Mouse (Mus musculus) frontal cortex, postnatal 14 days (tissue): ENCODE data around the gene Dscam.

Source experiments
- DNase-seq, 2 experiments: peaks; one replicate each; pipeline ENCODE4 v3.0.0; 2022; ENCODE audit warnings: low spot score in 2 of 2

The Dscam gene

DNA sequence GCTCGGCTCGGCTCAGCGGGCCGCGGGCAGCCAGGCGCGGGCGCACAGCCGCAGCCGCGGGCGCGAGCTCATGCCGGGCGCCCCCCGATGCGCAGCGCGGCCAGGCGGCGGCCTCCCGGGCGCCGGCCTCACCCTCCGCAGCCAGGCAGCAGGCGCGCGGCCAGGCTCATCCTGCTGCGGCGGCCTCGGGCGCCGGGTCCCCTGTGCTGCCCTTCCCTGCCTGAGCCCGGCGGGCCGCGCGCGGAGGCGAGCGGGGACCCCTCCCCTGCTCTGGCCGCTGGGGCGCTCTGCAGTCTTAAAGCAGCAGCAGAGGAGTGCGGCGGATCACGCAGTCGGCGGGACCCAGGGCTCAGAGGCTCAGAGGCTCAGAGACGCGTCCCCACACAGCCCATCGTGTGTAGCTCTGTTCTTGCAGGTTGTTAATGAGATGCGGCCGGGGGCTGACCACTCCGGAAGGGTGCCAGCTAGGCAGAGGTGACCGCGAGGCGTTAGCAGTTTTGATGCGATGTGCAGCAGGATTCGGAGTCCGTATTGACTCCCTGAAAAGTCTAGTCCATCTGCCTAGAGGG, at the start of gene Dscam:
Gene Dscam, minus strand, starts transcription at position 240 of the 569 bp plus-strand sequence.
- DNase-seq: peak; percentile 44 to 50

DNA sequence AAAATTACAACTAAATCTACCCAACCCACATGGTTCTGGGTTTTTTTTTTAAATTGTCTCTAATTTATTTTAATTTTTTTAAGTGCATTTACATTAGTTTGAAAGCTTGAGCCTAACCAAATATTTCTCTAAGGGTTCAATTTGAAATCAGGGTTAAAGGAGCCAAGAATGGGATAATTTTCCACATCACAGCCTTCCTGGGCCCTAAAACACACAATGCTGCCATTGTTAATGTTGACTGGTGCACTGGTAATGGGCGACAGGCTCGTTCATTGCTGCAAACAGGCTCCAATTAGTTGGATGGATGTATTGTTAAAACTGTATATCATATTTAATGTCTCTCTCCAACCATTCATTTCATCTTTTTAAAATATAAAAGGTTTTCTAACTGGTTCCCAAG, 48.8 kb upstream of the Dscam start:
- no peak for DNase-seq

DNA sequence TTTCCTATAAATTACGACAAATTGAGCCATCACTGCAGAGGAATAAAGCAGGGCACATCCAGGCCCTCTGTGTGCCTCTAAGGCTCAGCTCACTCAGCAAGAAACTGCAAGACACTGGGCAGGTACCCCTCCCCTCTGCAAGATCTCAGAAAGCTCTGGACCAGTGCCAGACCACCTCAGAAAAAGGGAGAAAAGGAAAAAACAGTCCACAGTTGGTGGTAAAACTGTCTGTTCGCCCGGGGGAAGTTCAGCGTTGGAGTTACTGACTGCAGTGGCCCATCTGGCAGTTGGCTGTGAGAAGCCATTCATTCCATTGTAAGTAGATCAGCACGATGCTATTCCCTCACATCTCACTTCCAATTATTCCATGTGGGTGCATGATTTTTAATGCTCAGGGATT, 39.4 kb upstream of the Dscam start:
- DNase-seq: peak; percentile 13 to 38

DNA sequence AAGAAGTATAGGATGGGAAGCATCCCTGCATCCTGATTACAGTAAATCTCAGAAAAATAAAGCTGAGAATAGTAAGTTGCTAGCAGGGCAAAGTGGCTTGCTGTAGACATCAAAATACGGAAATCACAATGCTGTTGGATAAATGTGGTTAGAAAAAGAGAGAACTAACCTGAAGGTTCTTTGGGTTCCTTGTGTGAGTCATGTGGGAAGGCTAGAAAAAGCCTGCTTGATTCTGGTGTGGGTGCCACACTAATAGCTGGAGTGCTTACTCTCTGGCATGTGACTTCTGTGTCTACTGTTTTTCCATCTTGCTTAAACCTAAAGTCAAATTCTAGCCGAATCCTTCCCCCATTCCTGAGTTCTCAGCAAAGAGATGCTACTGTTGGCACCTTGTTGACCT, 37.7 kb upstream of the Dscam start:
- no peak for DNase-seq

DNA sequence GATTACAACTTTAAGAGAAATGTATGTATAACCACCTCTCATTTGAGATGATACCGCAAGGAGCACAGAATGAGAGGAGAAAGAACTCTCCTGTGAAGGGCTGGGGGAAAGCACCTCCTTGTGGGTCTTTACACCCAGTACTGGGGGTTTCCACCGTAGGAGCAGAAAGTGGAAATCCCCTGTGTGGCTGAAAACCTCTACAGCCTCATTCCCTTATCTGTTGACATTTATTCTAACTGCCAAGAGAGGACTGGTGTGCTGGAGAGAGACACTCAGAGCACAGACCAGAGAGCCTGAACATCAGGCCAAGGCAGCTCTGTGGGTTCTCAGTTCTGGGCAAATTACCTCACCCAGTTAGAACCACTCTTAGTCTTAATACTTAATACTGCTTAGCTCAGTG, 33.5 kb upstream of the Dscam start:
- DNase-seq: no peak

DNA sequence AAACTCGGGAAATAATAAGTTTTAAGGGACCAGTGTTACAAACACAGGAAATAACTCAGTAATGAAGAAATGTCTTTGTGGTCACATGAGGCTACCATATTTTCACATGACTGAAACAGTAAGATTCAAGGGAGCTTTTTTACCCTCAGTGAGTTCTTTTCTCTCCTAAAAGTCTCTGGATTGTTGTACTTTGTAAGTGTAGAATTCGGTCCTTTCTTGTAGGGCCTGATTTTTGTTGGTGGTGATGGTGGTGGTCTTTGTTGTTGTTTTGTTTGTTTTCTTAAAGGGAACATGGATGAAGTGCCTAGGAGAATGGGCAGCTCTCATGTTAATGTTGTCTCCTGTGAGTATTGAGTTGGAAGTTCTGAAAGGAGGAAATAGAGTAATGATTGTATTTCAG, 33.0 kb upstream of the Dscam start:
- DNase-seq: no peak

DNA sequence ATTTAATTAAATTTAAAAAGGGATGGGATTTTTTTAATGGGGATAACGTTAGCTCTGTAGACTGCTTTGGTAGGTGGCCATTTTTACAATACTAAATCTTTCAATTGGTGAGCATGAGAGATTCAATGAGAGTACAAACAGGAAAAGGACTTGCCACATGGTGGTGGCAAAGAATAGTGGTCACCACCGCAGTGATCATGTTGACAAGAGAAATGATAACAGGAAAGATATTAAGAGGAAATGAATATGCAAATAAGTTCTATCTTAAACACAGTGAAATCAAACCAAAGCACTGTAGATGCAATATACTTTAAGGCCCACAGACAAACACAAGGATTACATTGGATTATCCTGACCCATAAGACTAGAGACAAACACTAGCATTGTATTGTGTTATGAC, 24.1 kb upstream of the Dscam start:
- no peak for DNase-seq

DNA sequence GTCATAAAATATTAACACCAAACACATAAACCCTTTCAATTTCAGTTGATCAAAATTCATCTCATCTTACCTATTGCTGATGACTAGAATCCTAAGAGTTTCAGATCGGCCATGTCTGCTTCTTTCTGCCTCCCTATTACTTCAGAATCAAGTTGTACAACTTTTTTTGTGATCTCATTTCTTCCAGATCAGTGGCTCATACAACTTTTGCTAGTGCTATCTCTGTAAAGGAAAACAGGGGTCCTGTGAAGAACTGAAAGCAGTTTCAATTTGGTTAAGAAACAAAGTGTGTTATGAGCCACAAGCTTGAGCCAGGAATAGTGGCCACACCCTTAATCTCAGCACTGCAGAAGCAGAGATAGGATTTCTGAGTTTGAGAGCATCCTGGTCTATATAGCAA, 23.6 kb upstream of the Dscam start:
- DNase-seq: no peak

DNA sequence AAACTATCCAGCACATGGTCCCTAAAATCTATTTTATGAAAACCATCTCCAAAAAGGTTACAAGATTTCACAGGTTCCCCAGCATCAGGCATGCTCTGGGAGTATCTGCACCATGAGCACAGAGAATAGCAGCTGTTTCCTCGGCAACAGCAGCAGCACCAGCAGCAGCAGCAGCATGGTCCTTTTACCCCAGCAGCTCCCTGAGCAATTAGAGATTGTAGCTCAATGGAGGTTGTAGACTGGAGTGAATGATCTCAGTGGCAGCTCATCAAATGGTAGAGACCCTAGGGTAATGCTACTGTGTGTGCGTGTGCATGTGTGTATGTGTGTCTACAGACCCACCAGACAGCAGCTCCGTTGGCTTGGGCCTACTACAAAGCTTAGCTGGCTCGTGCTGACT, 21.7 kb upstream of the Dscam start:
- DNase-seq: no peak

DNA sequence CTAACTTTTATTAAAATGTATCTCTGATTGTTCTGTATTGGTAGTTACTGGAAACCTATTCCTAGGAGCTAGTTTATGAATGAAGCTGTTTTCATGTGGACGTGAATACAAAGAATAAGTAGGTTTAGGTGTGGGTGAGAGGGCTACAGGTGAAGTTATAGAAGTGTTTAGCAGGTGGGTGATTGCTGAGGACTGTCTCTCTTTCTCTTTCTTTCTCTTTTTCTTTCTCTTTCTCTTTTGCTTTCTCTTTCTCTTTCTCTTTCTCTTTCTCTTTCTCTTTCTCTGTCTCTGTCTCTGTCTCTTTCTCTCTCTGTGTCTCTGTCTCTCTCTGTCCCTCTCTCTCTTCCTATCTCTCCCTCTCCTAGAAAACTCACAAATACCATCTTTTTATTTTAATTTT, 20.1 kb upstream of the Dscam start:
- DNase-seq: no peak

DNA sequence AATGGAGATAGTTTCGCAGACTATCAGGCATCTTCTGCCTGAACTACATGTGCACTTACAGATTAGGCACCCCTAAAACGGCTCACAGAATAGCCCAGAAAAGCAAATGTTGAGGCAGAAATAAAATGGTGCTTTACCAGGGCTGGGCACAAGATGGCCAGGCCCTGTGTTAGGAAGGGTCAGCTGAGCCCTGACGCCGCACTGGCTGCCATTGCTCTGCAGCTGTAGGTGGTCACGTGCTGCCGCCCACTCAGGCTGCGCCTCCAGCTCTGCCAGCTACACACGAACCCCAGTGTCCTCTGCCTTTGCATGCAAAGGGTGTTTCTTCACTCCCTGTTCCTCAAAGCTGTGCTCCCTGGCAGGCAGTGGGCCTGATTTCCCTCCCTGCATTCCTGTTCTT, 948 bp upstream of the Dscam start:
- DNase-seq: peak; percentile 48 to 72

DNA sequence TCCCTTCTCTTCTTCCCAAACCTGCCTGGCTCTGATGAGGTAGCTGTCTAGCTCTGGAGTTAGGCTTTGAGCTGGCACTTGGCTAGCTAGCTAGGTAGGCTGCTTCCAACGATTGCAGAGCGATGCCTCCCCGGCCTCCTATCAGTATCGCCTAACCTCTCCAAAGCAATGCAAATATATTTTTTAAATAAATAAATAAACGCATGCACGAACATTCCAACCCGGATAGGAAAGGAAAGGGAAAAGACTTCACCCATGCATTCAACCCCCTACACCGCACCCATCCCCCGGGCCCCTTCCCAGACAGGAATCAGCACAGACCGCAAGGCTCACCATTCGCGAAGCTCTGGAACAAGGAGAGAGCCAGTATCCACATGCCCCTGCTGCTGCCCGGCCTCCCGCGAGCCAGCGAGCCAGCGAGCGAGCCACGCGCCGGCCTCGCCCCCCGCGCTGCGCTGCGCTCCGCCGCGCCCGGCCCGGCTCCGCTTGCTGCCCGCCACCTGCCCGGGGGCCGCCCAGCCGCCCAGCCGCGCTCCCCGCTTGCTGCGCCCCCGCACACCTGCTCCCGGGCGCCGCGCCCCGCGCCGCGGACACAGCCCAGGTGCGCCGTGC, 545 bp downstream of the Dscam start:
- peak; percentile 17 to 32 for DNase-seq

DNA sequence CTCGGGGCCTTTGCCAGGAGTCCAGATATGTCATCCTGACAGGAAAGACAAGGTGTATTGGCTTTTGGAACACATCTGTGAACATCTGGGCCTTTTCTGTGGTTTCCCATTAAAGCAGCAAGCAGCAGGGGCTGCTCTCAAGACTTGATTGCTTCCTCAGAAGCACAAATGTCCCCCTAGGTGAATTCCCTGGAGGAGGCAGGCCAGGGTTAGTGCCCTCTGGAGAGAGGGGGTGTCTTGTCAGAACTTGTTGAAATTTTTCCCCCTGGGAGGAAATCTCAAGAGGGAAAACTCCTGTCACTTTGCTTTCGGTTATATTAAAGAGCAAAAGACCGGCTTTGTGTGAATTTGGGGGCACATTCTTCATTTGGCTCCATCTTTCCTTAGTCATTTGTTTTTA, 1.9 kb downstream of the Dscam start:
- DNase-seq: no peak

DNA sequence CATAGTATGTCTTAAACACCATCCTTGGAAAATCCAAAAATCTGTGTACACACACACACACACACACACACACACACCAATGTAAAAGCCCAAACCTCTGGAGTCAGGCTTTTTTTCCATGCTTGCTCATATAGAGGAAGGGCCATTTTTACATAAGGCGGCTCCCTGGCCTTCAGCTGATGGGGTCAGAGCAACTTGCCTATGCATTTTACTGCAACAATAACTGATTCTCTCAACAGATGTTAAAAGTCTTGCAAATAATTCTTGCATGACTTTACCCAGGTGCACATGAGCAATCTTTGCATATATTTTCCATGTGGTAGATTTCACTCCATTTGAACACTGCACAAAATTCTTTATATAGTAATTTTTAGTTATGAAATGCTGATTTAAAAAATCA, 2.5 kb downstream of the Dscam start:
- DNase-seq: no peak

DNA sequence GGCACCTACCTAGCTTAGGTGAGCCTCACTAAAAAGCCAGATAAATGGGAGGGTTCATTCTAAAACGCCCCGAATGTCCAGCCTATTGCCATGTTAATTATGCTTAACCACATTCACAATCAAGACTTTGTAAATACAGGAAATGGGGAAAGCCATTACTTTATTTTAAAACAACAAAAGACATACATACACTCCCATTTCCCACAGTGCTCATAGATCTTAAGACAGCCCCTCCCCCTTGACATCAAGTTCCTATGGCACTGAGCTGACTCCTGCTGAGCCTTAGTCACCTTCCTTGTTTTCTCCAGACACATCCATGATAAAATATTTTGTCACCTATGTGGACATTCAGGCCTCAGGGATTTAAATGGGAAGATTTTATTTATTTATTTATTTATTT, 4.4 kb downstream of the Dscam start:
- DNase-seq: no peak

DNA sequence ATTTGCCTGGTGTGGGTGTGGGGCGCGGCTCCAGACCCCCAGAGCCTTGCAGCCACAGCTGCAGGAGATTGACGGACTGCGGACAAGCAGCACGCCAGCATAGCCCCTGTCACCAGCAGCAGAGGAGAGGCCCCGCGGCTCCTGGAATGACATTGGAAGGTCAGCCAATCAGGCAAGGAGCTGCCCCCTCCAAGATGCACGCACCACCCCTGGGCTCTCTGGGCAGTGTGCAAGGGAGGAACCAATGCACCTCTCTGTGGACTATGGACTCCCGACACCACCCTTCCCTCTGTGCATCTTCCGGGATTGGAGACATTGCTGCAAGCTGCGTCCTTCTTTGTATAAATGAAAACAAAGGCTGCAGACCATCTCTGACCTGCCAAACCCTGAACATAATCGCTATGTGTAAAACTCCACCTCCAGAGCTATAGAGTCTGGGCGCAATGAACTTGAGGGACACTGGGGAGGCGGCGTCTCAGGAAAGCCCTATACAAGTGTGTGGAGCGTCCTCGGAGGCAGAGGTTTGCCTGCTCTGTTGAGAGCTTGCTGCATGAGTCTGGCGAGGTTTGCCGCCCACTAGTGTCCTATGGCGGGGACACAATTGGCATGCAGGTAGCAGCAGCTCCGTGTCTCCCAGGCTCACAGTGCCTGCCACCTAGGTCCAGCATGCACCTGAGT, 5.0 kb downstream of the Dscam start:
- peak in 1 of 2 experiments; percentile 45 for DNase-seq

DNA sequence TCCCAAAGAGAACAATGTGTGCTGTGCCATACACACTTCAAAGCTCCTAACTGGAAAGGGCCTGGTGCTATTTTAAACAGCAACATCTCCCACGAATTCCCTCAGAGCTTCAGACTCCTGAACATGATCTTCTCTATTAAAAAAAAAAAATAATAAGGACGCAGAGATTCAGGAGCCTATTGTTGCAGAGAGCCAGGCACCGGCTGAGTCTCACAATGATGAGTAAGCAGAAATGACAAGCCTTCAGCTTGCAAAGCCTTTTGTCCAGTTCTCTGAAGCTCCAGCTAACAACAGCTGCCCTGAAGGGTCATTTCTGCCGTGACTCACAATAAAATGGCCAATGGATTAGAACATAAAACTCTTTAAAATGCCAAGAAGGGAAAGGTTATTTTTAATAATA, 12.3 kb downstream of the Dscam start:
- DNase-seq: no peak

DNA sequence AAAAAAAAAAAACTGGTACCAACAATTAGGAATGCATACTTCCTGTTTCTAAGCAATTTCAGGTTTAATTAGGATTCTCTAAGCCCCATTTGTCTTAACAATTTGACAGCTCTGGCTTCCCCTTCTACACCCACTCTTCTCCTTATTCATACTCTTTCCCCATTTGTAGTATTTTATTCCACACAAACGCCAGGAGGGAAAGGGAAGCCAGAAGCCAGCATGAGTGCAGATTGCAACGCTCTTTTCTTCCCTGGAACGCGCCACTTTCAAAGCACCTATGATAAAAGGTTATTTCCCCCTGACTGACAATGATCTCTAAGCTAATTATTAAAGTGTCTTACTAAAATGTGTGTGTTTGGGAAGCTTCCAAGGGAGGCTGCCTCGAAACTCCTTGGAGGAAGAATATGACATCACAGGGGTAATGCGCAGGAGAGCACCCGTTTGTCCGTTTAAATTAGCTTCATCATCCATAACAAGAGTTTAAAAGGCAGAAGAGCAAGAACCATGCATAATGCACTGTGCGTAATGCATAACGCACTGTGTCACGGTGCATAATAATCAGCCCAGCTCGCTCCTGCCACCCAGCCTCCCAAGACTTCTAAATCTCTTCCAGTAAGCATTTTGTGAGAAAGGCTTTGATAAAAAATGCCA, 25.9 kb downstream of the Dscam start:
- no peak for DNase-seq

DNA sequence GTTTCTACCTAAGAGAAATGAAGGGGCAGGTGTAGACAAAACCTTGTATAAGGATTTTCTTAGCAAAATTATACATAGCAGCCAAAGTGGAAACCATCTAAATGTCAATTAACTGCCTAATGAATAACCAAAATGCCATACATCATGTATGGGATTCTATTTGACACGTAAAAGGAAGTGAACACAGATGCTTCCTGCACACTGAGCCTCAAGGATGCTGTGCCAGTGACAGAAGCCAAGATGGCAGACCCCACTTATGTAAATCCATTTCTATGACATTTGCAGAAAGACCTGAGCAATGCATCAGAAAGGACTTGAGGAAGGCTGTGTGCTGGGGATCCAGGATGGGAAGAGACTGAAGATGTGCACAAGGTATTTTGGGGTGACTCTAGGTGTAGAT, 28.6 kb downstream of the Dscam start:
- no peak for DNase-seq

DNA sequence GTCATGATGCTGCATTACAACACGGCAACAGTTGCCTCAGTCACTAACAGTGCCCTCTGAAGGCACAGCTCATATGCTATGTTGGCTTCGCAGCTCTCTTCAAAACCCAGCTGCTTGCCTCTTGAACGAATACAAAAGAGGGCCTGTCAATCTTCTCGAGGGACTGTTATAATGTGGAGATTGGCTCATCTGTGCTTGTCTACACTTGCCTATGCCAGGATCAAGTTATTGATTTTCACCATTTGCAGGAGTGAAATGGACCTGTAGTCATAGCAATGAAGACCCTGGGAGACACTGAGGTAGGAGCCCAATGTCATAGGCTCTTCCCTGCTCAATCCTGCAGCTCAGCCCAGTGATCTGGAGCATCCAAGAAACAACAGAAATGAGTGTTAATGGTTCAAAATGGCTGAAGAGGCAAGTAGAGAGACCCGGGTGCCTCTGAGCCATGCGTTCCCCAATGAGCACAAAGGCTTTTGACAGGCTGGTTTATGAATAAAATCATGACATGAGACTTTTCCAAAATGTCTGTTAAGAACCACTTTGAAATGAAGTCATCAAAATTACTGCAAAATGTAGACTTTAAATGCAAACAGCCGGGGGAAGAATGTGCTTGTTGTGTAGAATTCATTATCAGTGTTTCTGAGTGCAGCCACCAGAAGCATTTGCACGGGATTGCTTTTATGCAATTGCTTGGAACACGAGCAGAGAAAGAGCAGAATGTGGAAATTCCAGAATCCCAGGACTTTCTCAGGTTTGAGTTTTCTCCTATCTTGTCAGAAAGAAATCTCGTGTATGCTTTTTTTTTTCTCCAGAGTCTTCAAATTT, 35.3 kb downstream of the Dscam start:
- no peak for DNase-seq

DNA sequence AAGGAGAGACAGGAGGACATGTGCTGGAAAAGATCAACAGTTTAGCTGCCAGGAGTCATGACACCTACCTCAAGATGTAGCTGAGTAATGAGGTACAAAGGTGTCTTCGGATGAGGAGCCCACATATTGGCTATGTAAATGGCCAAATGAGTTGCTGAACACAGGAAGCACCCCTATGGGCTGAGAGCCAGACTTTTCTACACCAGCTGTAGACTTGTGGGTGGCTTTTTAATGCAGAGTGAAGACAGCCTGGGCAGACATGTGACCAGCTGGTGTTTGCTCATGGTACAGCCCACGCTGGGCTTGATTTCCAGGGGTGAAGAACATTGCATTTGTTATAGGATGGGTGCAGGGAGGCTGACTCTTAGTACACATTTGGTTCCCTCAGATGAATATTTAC, 43.3 kb downstream of the Dscam start:
- peak; percentile 53 to 55 for DNase-seq

DNA sequence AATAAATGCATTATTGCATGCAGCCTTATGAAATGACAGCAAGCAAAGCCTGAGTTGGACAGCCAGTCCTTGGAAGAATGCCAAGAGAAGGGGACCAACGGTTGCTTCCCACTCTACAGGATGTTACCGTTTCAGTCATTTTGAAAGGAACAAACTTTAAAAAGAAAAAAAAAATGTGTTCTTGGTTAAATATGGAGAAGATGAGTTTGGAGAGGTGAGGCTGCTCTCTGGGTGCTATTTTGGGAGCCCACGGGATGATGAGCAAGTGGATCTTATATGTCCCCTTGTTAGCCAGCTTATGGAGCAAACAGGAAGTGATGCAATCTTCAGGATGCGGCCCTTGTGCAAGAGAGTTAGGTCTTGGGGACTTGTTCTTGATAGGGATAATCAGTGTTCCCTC, 60.5 kb downstream of the Dscam start:
- DNase-seq: no peak
